Mouse (Mus musculus) forebrain, embryonic 14.5 days (tissue): Measurements from ENCODE around the gene Olfr615. TPM values are rescaled to one million over a fixed set of nuclear protein-coding genes. Genes with fewer than 3 reads are reported as not detected.
"Not testable (repeated sequence)": the region's sequence is repeated elsewhere in the genome, so short reads cannot be mapped to it uniquely, and the experiment has no call there.

Experiments
- ATAC-seq: fragments of 200-750 bp; cut with Nextera tagmentation; 2 replicates; pipeline ENCODE4 v1.8.0; 2017; ENCODE audit warnings: mild to moderate bottlenecking, moderate library complexity
- DNase-seq: peaks from one replicate; pipeline ENCODE4 v3.0.0-alpha.2; 2015; ENCODE audit warnings: low spot score
- H3K27ac ChIP-seq: fragments of 300-500 bp; sonication (generic); 2 replicates; pipeline ENCODE4 v1.5.1; 2014; ENCODE audit warnings: low read depth, mild to moderate bottlenecking, control low read depth, low read length, moderate library complexity
- H3K27me3 ChIP-seq: fragments of 300-500 bp; sonication (generic); replicated peaks from 2 replicates; pipeline ENCODE4 v1.6.1; 2014; ENCODE audit warnings: low read length, control low read depth, mixed read lengths; ENCODE audit not compliant: control insufficient read depth, insufficient read depth
- H3K36me3 ChIP-seq: fragments of 300-500 bp; sonication (generic); 2 replicates; pipeline ENCODE4 v1.6.1; 2014; ENCODE audit warnings: low read length, control low read depth; ENCODE audit not compliant: control insufficient read depth, insufficient read depth
- H3K4me1 ChIP-seq: fragments of 300-500 bp; sonication (generic); 2 replicates; pipeline ENCODE4 v1.6.1; 2014; ENCODE audit warnings: antibody characterized with exemption, low read length, control low read depth; ENCODE audit not compliant: control insufficient read depth, insufficient read depth
- H3K4me2 ChIP-seq: fragments of 300-500 bp; sonication (generic); 2 replicates; pipeline ENCODE4 v1.6.1; 2014; ENCODE audit warnings: mild to moderate bottlenecking, control low read depth, low read length
- H3K4me3 ChIP-seq: fragments of 300-500 bp; sonication (generic); 2 replicates; pipeline ENCODE4 v1.5.1; 2014; ENCODE audit warnings: low read depth, low read length, control low read depth
- H3K9ac ChIP-seq: fragments of 300-500 bp; sonication (generic); 2 replicates; pipeline ENCODE4 v1.6.1; 2014; ENCODE audit warnings: mild to moderate bottlenecking, low read length, control low read depth, moderate library complexity
- H3K9me3 ChIP-seq: fragments of 300-500 bp; sonication (generic); replicated peaks from 2 replicates; pipeline ENCODE4 v1.6.1; 2016; ENCODE audit warnings: low read length, control low read depth, mixed read lengths; ENCODE audit not compliant: control insufficient read depth
- WGBS: fragments of 180-500 bp; shearing (Covaris S2); extraction: QIAGEN DNeasy Blood & Tissue Kit; methylation state at CpG from one replicate; pipeline ENCODE4 v1.1.7; 2014; 5-methylcytosine and 5-hydroxymethylcytosine counted together
- polyA plus RNA-seq: library from polyadenylated mRNA; unstranded; fragments of >200 nt; fragmentation: Nextera tagmentation; extraction: Ambion mirVana; gene quantifications from 2 replicates; pipeline ENCODE4 v1.2.1, GENCODE M21; 2014

Olfr615 gene
- not detected in 2 replicates for polyA plus RNA-seq

- Histone ChIP-seq H3K9me3 (no peaks in the 10 kb centered on the region), H3K4me3 (no peak within 1 kb of the TSS), H3K27me3 (no peaks in the 10 kb centered on the region), H3K4me1 (no peaks in the 10 kb centered on the region), H3K36me3 (no peaks in the 10 kb centered on the region), H3K27ac (no peak within 1 kb of the TSS), H3K9ac (no peak within 1 kb of the TSS), H3K4me2 (no peak within 1 kb of the TSS)
- ATAC-seq = no peak
- WGBS = 88% methylated on average over 2 of the region's 2 CpGs
- DNase-seq = no peak
Observed at GRCm38 (mm10) chr7:103555779-103556178, at the start of gene Olfr615. Gene Olfr615, plus strand, starts transcription at chr7:103556079.

- 87% methylated on average over 2 of the region's 2 CpGs for WGBS
Observed at GRCm38 (mm10) chr7:103512022-103512421, 43.9 kb upstream of the Olfr615 start, which contains the start of gene Olfr610. Gene Olfr610, minus strand, starts transcription at chr7:103512122.

GRCm38 (mm10) chr7:103520746-103521145 lies 35.1 kb upstream of the Olfr615 start, which contains the start of gene Olfr611:
Gene Olfr611, minus strand, starts transcription at chr7:103520846.
- not testable (repeated sequence) for H3K27ac ChIP-seq, H3K4me2 ChIP-seq, H3K9me3 ChIP-seq, H3K27me3 ChIP-seq, H3K36me3 ChIP-seq, ATAC-seq, DNase-seq, H3K9ac ChIP-seq, H3K4me1 ChIP-seq, H3K4me3 ChIP-seq
- 83% methylated on average over 1 of the region's 1 CpGs for WGBS

More at GRCm38 (mm10) chr7:103512022-103512421, 43.9 kb upstream of the Olfr615 start, which contains the start of gene Olfr610:
- no peak for DNase-seq
- H3K9ac ChIP-seq = no peak within 1 kb of the TSS
- no peaks in the 10 kb centered on the region for H3K9me3 ChIP-seq
- no peaks in the 10 kb centered on the region for H3K4me1 ChIP-seq
- no peak within 1 kb of the TSS for H3K27ac ChIP-seq
- no peak for ATAC-seq
- H3K4me3 ChIP-seq = no peak within 1 kb of the TSS
- no peaks in the 10 kb centered on the region for H3K36me3 ChIP-seq
- H3K27me3 ChIP-seq = no peaks in the 10 kb centered on the region
- no peak within 1 kb of the TSS for H3K4me2 ChIP-seq

GRCm38 (mm10) chr7:103542617-103543016 lies 13.3 kb upstream of the Olfr615 start, which contains the start of gene Olfr612:
Gene Olfr612, minus strand, starts transcription at chr7:103542717.
- H3K9me3 ChIP-seq, H3K36me3 ChIP-seq, ATAC-seq, H3K4me1 ChIP-seq, DNase-seq, H3K9ac ChIP-seq, H3K4me2 ChIP-seq, H3K4me3 ChIP-seq, H3K27me3 ChIP-seq, H3K27ac ChIP-seq: not testable (repeated sequence)
- 87% methylated on average over 2 of the region's 2 CpGs for WGBS

- no peak within 1 kb of the TSS for H3K9ac ChIP-seq
- no peak for ATAC-seq
- DNase-seq = no peak
- no peak within 1 kb of the TSS for H3K27ac ChIP-seq
- H3K27me3 ChIP-seq = no peaks in the 10 kb centered on the region
- H3K9me3 ChIP-seq = no peaks in the 10 kb centered on the region
- no peak within 1 kb of the TSS for H3K4me3 ChIP-seq
- no peaks in the 10 kb centered on the region for H3K36me3 ChIP-seq
- no peak within 1 kb of the TSS for H3K4me2 ChIP-seq
- 82% methylated on average over 2 of the region's 2 CpGs for WGBS
- no peaks in the 10 kb centered on the region for H3K4me1 ChIP-seq
Observed at GRCm38 (mm10) chr7:103547774-103548173, 8.1 kb upstream of the Olfr615 start, which contains the start of gene Olfr613. Gene Olfr613, plus strand, starts transcription at chr7:103548074.

- Histone ChIP-seq H3K27me3 (no peaks in the 10 kb centered on the region), H3K27ac (no peak within 1 kb of the TSS), H3K4me3 (no peak within 1 kb of the TSS), H3K9me3 (no peaks in the 10 kb centered on the region), H3K36me3 (no peaks in the 10 kb centered on the region), H3K9ac (no peak within 1 kb of the TSS), H3K4me2 (no peak within 1 kb of the TSS), H3K4me1 (no peaks in the 10 kb centered on the region)
- ATAC-seq = no peak
- WGBS = 79% methylated on average over 3 of the region's 3 CpGs
- no peak for DNase-seq
Observed at GRCm38 (mm10) chr7:103569043-103569442, 13.2 kb downstream of the Olfr615 start, which contains the start of gene Olfr616. Gene Olfr616, minus strand, starts transcription at chr7:103569143.

- H3K36me3 ChIP-seq = no peaks in the 10 kb centered on the region
- no peak within 1 kb of the TSS for H3K4me2 ChIP-seq
- 88% methylated on average over 1 of the region's 1 CpGs for WGBS
- no peaks in the 10 kb centered on the region for H3K4me1 ChIP-seq
- H3K9me3 ChIP-seq = no peaks in the 10 kb centered on the region
- DNase-seq = no peak
- no peaks in the 10 kb centered on the region for H3K27me3 ChIP-seq
- no peak within 1 kb of the TSS for H3K4me3 ChIP-seq
- H3K9ac ChIP-seq = no peak within 1 kb of the TSS
- ATAC-seq = no peak
- no peak within 1 kb of the TSS for H3K27ac ChIP-seq
Observed at GRCm38 (mm10) chr7:103572761-103573160, 16.9 kb downstream of the Olfr615 start, which contains the start of gene Olfr617. Gene Olfr617, plus strand, starts transcription at chr7:103573061.

GRCm38 (mm10) chr7:103589803-103590202 lies 33.9 kb downstream of the Olfr615 start, which contains the start of gene Olfr618:
Gene Olfr618, plus strand, starts transcription at chr7:103590103.
- no peaks in the 10 kb centered on the region for H3K9me3 ChIP-seq
- no peak within 1 kb of the TSS for H3K4me3 ChIP-seq
- no peak within 1 kb of the TSS for H3K4me2 ChIP-seq
- no peaks in the 10 kb centered on the region for H3K4me1 ChIP-seq
- DNase-seq (no peak), ATAC-seq (no peak)
- 59% methylated on average over 2 of the region's 2 CpGs for WGBS
- H3K27ac ChIP-seq = no peak within 1 kb of the TSS
- H3K36me3 ChIP-seq = no peaks in the 10 kb centered on the region
- H3K27me3 ChIP-seq = no peaks in the 10 kb centered on the region
- no peak within 1 kb of the TSS for H3K9ac ChIP-seq

- Histone ChIP-seq H3K36me3 (no peaks in the 10 kb centered on the region), H3K9ac (no peak within 1 kb of the TSS), H3K27me3 (no peaks in the 10 kb centered on the region), H3K4me2 (no peak within 1 kb of the TSS), H3K4me3 (no peak within 1 kb of the TSS), H3K9me3 (no peaks in the 10 kb centered on the region), H3K27ac (no peak within 1 kb of the TSS), H3K4me1 (no peaks in the 10 kb centered on the region)
- DNase-seq = no peak
- no peak for ATAC-seq
Observed at GRCm38 (mm10) chr7:103600275-103600674, 44.4 kb downstream of the Olfr615 start, which contains the start of gene Olfr619. Gene Olfr619, plus strand, starts transcription at chr7:103600575.
